Mouse (Mus musculus) C2C12 (cell line): ENCODE measurements around the gene Cfap44. TPM values are rescaled to one million over a fixed set of nuclear protein-coding genes. Genes with fewer than 3 reads are reported as not detected.

Source experiments
- H3K27me3 ChIP-seq: one replicate; pipeline ENCODE4 v1.6.1; 2011; ENCODE audit not compliant: control insufficient read depth, insufficient read depth, insufficient read length
- H3K36me3 ChIP-seq: one replicate; pipeline ENCODE4 v1.6.1; 2011; ENCODE audit not compliant: control insufficient read depth, insufficient read depth
- H3K4me3 ChIP-seq: one replicate; pipeline ENCODE4 v1.5.1; 2011; ENCODE audit warnings: mild to moderate bottlenecking, control low read depth; ENCODE audit not compliant: poor library complexity, insufficient read depth, severe bottlenecking
- H3K79me2 ChIP-seq: one replicate; pipeline ENCODE4 v1.6.1; 2011; ENCODE audit not compliant: control insufficient read depth, insufficient read depth
- H3K79me3 ChIP-seq: one replicate; pipeline ENCODE4 v1.6.1; 2011; ENCODE audit warnings: low read depth, control low read depth
- H3ac ChIP-seq: one replicate; pipeline ENCODE3; 2011; ENCODE audit warnings: low read depth; ENCODE audit not compliant: control insufficient read depth, insufficient read length
- CEBPB ChIP-seq: IDR thresholded peaks from one replicate; pipeline ENCODE4 v1.6.1; 2011; ENCODE audit warnings: low read depth, mild to moderate bottlenecking, control low read depth, moderate library complexity
- CTCF ChIP-seq: IDR thresholded peaks from one replicate; pipeline ENCODE4 v1.5.1; 2011; ENCODE audit not compliant: control insufficient read depth, insufficient read depth, insufficient read length
- FOSL1 ChIP-seq: IDR thresholded peaks from one replicate; pipeline ENCODE4 v1.8.0; 2011; ENCODE audit warnings: mild to moderate bottlenecking, low read length; ENCODE audit not compliant: poor library complexity, insufficient read depth, severe bottlenecking
- MAX ChIP-seq: IDR thresholded peaks from one replicate; pipeline ENCODE4 v1.6.1; 2011; ENCODE audit warnings: mild to moderate bottlenecking, control low read depth
- MYOD1 ChIP-seq: IDR thresholded peaks from one replicate; pipeline ENCODE4 v1.6.1; 2011; ENCODE audit warnings: low read depth; ENCODE audit not compliant: control insufficient read depth, insufficient read length
- MYOG ChIP-seq: IDR thresholded peaks from one replicate; pipeline ENCODE4 v1.6.1; 2011; ENCODE audit not compliant: control insufficient read depth, insufficient read length; ENCODE audit errors: extremely low read depth
- USF1 ChIP-seq: IDR thresholded peaks from one replicate; pipeline ENCODE4 v1.6.1; 2011; ENCODE audit warnings: low read depth, mild to moderate bottlenecking, control low read depth, moderate library complexity
- polyA plus RNA-seq: library from polyadenylated mRNA; unstranded; fragments of >200 nt; fragmentation: generic; extraction: Trizol; gene quantifications from one replicate; pipeline ENCODE4 v1.2.1, GENCODE M21; 2012; ENCODE audit warnings: missing spikeins

Cfap44 gene
- polyA plus RNA-seq, 1 experiment, result not detected

GRCm38 (mm10) chr16:44492706-44493105, 98.1 kb downstream of the Cfap44 start:
- Histone ChIP-seq H3K79me2 (no peaks in the 10 kb centered on the region), H3ac (no peak overlapping the region), H3K27me3 (no peaks in the 10 kb centered on the region), H3K4me3 (no peak overlapping the region), H3K79me3 (no peaks in the 10 kb centered on the region), H3K36me3 (peaks cover 5% of the 10 kb centered on the region)
- TF ChIP-seq FOSL1 (no peak), USF1 (no peak), MAX (no peak), CEBPB (no peak), MYOD1 (no peak), CTCF (no peak), MYOG (no peak)

DNA sequence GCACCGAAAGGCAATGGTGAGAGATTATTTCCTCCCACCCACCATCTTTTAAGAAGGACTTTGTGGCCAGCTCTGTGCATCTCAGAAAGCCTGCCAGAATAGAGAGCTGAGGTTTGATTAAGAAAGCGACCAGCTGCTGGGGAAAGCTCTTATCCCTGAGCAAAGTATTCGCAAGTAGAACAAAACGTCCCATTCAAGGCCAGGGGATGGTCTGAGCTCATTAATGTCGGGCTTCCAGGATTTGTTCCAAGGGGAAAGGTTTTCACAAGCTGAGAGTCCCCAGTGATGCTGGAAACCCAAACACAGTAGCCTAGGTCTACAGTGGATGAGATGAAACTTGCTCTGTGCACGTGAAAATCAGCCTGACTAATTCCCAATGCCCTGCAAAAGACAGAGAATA, 99.3 kb downstream of the Cfap44 start:
- Histone ChIP-seq H3K79me2 (no peaks in the 10 kb centered on the region), H3K27me3 (no peaks in the 10 kb centered on the region), H3K4me3 (no peak overlapping the region), H3ac (no peak overlapping the region), H3K79me3 (no peaks in the 10 kb centered on the region), H3K36me3 (peaks cover 5% of the 10 kb centered on the region)
- no peak for TF ChIP-seq MYOG
- TF ChIP-seq CTCF, result no peak
- TF ChIP-seq MAX, result no peak
- TF ChIP-seq FOSL1, result no peak
- TF ChIP-seq MYOD1, result no peak
- TF ChIP-seq CEBPB, result no peak
- no peak for TF ChIP-seq USF1

DNA sequence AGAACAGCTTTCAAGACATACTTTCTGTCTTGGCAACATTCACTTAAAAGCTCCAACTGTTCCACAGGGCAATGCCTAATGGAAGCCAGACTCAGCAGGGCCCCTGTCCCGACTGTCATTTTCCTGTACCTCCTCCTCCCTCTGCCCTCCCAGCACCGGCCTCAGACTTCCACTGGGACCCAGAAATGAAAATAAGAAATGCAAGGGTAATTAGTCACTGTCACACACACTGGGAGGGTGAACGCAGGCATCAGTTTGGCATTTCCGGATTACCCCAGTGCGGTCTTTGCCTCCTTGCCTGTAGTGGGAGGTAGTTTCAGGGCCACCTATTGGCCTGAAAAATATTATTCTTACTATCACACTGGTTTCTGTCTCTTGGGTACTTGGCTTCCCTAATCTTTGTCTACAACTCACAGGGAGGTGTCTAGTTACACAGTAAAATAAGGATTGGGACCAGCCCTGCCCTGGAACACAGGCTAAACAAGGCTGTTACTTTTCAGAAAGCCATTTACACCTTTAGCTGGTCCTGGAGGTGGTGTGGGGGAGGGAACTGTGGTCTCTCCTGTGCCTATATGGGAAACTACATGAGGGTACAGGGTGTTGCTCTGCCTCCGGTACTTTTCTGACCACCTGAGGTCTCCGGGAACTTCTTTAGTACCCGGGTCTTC, 100.0 kb downstream of the Cfap44 start:
- Histone ChIP-seq H3K4me3 (no peak overlapping the region), H3K27me3 (no peaks in the 10 kb centered on the region), H3K36me3 (peaks cover 5% of the 10 kb centered on the region), H3K79me3 (no peaks in the 10 kb centered on the region), H3ac (no peak overlapping the region), H3K79me2 (no peaks in the 10 kb centered on the region)
- TF ChIP-seq MYOG (no peak), CEBPB (no peak), USF1 (no peak), MYOD1 (no peak), CTCF (no peak), MAX (no peak), FOSL1 (no peak)

DNA sequence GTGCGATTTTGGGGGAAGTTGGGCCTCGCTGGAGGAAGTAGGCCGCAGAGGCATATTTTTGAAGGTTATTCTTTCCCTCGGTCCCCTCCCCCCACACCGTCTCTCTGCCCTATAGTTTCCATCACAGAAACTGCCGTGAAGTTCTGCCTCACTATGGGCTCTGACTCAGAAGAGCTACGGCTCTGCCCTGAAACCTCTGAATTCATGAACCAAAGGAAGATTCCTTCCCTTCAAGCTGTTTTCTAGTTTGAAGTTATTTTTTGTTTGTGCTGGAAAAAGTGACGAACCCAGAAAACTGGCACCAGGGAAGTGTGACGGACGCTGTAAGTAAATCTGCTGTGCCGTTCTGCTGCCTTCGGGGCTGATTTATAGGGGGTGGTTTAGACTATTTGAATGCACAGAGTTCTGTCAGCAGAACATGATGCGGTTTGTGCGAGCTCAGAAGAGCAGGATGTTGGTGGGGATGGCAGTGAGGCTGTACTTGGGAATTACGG, 102.4 kb downstream of the Cfap44 start:
- TF ChIP-seq CTCF (no peak), MYOG (no peak), MYOD1 (no peak), MAX (no peak), FOSL1 (no peak), USF1 (no peak), CEBPB (no peak)
- Histone ChIP-seq H3K36me3 (no peaks in the 10 kb centered on the region), H3K79me2 (no peaks in the 10 kb centered on the region), H3K27me3 (no peaks in the 10 kb centered on the region), H3K4me3 (no peak overlapping the region), H3ac (no peak overlapping the region), H3K79me3 (no peaks in the 10 kb centered on the region)

DNA sequence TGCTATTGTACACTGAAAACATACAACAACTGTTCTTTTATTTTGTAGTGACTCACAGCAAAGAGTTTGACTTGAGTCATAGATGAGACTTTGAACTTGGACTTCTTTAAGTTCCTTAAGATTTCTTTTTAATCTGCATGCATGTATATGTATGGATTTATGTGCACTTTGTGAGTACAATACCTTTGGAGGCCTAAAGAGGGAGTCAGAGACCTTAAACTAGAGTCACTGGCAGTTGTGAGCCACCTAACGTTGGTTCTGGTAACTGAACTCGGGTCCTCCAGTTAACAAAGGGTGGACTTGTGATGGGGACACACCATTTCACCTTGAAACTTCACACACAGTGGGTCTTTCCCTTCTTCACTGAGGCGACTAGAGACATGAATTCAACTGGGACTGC, 103.9 kb downstream of the Cfap44 start:
- no peaks in the 10 kb centered on the region for H3K27me3 ChIP-seq
- TF ChIP-seq USF1, result no peak
- no peak for TF ChIP-seq MYOG
- TF ChIP-seq CEBPB, result no peak
- no peak overlapping the region for H3K4me3 ChIP-seq
- no peaks in the 10 kb centered on the region for H3K79me2 ChIP-seq
- no peaks in the 10 kb centered on the region for H3K36me3 ChIP-seq
- no peaks in the 10 kb centered on the region for H3K79me3 ChIP-seq
- H3ac ChIP-seq, result no peak overlapping the region

- H3K79me2 ChIP-seq, result no peaks in the 10 kb centered on the region
- H3K79me3 ChIP-seq, result no peaks in the 10 kb centered on the region
- H3K4me3 ChIP-seq, result no peak overlapping the region
- no peaks in the 10 kb centered on the region for H3K27me3 ChIP-seq
- no peaks in the 10 kb centered on the region for H3K36me3 ChIP-seq
- TF ChIP-seq CEBPB (no peak), FOSL1 (no peak), MYOD1 (no peak), MAX (no peak), CTCF (no peak), USF1 (no peak), MYOG (no peak)
- no peak overlapping the region for H3ac ChIP-seq
Observed at GRCm38 (mm10) chr16:44501783-44502182, 107.2 kb downstream of the Cfap44 start.
